Mouse (Mus musculus) CH12.LX (cell line): ENCODE data around the gene Timm17a.

Experiments
- BHLHE40 ChIP-seq: IDR thresholded peaks from 2 replicates; pipeline ENCODE4 v1.6.1; 2011; ENCODE audit warnings: mild to moderate bottlenecking, low read depth, low read length, improper control_type of control experiment
- CTCF ChIP-seq, 2 experiments: IDR thresholded peaks in 1 of 2; conservative IDR thresholded peaks in 1 of 2; 2 replicates each; pipeline ENCODE4 v1.5.1; 2011 to 2012; ENCODE audit warnings: low read depth in 2 of 2, low read length in 2 of 2, improper control_type of control experiment in 1 of 2, inconsistent platforms in 1 of 2, mild to moderate bottlenecking in 1 of 2, moderate library complexity in 1 of 2
- KAT2A ChIP-seq: IDR thresholded peaks from 2 replicates; pipeline ENCODE4 v1.6.1; 2012; ENCODE audit warnings: low read length, improper control_type of control experiment, inconsistent platforms; ENCODE audit not compliant: insufficient replicate concordance
- MAX ChIP-seq: IDR thresholded peaks from 2 replicates; pipeline ENCODE4 v1.6.1; 2011; ENCODE audit warnings: low read length, improper control_type of control experiment
- MEF2A ChIP-seq: IDR thresholded peaks from 2 replicates; pipeline ENCODE4 v1.6.1; 2014; ENCODE audit warnings: low read depth, mild to moderate bottlenecking, inconsistent platforms, low read length, improper control_type of control experiment, borderline replicate concordance
- POLR2A ChIP-seq: IDR thresholded peaks from 2 replicates; pipeline ENCODE4 v1.6.1; 2011; ENCODE audit warnings: low read depth, mild to moderate bottlenecking, improper control_type of control experiment, low read length
- RCOR1 ChIP-seq: conservative IDR thresholded peaks from 2 replicates; pipeline ENCODE4 v1.6.1; 2012; ENCODE audit warnings: low read depth, mild to moderate bottlenecking, inconsistent platforms, low read length, improper control_type of control experiment
- ZMIZ1 ChIP-seq: IDR thresholded peaks from 2 replicates; pipeline ENCODE4 v1.6.1; 2012; ENCODE audit warnings: low read depth, mild to moderate bottlenecking, inconsistent platforms, low read length, improper control_type of control experiment

- no peak for TF ChIP-seq RCOR1
- no peak for TF ChIP-seq CTCF (conservative IDR thresholded peaks at IDR 0.05 in 1 of 2, IDR thresholded peaks at IDR 0.05 in 1 of 2; ENCODE audit: low read depth in 2 of 2, low read length in 2 of 2)
- no peak for TF ChIP-seq ZMIZ1
- TF ChIP-seq BHLHE40, result no peak
- no peak for TF ChIP-seq KAT2A
- no peak for TF ChIP-seq POLR2A
- no peak for TF ChIP-seq MEF2A
- no peak for TF ChIP-seq MAX
Measured at GRCm38 (mm10) chr1:135359071-135359470, 45.5 kb upstream of the Timm17a start.
